Mouse (Mus musculus) kidney, adult 2 months (tissue): ENCODE measurements around the gene Stip1. TPM values are rescaled to one million over a fixed set of nuclear protein-coding genes. Genes with fewer than 3 reads are reported as not detected.
"Not testable (repeated sequence)": the region's sequence is repeated elsewhere in the genome, so short reads cannot be mapped to it uniquely, and the experiment has no call there.

Experiments used
- DNase-seq: peaks from one replicate; pipeline ENCODE4 v3.0.0; 2021
- H3K27ac ChIP-seq: fragments of 200-500 bp; 2 replicates; pipeline ENCODE4 v1.5.1; 2012; ENCODE audit warnings: low read depth, low read length, control low read depth, inconsistent platforms; ENCODE audit not compliant: insufficient read depth
- H3K27me3 ChIP-seq: fragments of 200-500 bp; replicated peaks from 2 replicates; pipeline ENCODE4 v1.6.1; 2012; ENCODE audit warnings: mild to moderate bottlenecking, moderate library complexity, low read length, inconsistent platforms; ENCODE audit not compliant: control insufficient read depth, insufficient read depth
- H3K36me3 ChIP-seq: fragments of 200-500 bp; 2 replicates; pipeline ENCODE4 v1.6.1; 2012; ENCODE audit warnings: mild to moderate bottlenecking, moderate library complexity, low read length, inconsistent platforms; ENCODE audit not compliant: control insufficient read depth, insufficient read depth
- H3K4me1 ChIP-seq: fragments of 200-500 bp; 2 replicates; pipeline ENCODE4 v1.6.1; 2011; ENCODE audit warnings: low read length; ENCODE audit not compliant: control insufficient read depth, insufficient read depth
- H3K4me3 ChIP-seq: fragments of 200-500 bp; 2 replicates; pipeline ENCODE4 v1.5.1; 2011; ENCODE audit warnings: mild to moderate bottlenecking, low read depth, low read length, control low read depth; ENCODE audit not compliant: insufficient read depth
- CTCF ChIP-seq: fragments of 200-500 bp; conservative IDR thresholded peaks from 2 replicates; pipeline ENCODE4 v1.5.1; 2011; ENCODE audit warnings: low read depth, mild to moderate bottlenecking, control low read depth, low read length, moderate library complexity, mixed read lengths; ENCODE audit not compliant: insufficient read depth, insufficient read length
- POLR2A ChIP-seq: fragments of 200-500 bp; IDR thresholded peaks from one replicate; pipeline ENCODE4 v1.6.1; 2011; ENCODE audit warnings: low read depth, low read length, control low read depth
- WGBS: fragments of 180-500 bp; shearing (Covaris S2); methylation state at CpG from one replicate; pipeline ENCODE4 v1.1.7; 2018; 5-methylcytosine and 5-hydroxymethylcytosine counted together
- polyA plus RNA-seq: library from polyadenylated mRNA; depleted of rRNA; stranded (reverse); fragments of >200 nt; gene quantifications from 2 replicates; pipeline ENCODE4 v1.2.3, GENCODE M21; 2012

The Stip1 gene
- polyA plus RNA-seq, 1 experiment = 51.4 TPM

GRCm38 (mm10) chr19:7078271-7078670, 38.5 kb upstream of the Stip1 start:
- H3K36me3 ChIP-seq = no peaks in the 10 kb centered on the region
- DNase-seq = no peak
- no peaks in the 10 kb centered on the region for H3K27me3 ChIP-seq
- no peaks in the 10 kb centered on the region for H3K4me1 ChIP-seq
- no peak overlapping the region for H3K27ac ChIP-seq
- 88% methylated on average over 7 of the region's 7 CpGs for WGBS
- no peak overlapping the region for H3K4me3 ChIP-seq
- no peak for TF ChIP-seq CTCF
- no peak for TF ChIP-seq POLR2A

- Histone ChIP-seq H3K36me3 (no peaks in the 10 kb centered on the region), H3K4me1 (no peaks in the 10 kb centered on the region), H3K27ac (peak overlapping the region; percentile 18; the same call in 1 of the 2 replicates), H3K27me3 (no peaks in the 10 kb centered on the region), H3K4me3 (no peak overlapping the region)
- peak; percentile 46 for DNase-seq
- TF ChIP-seq CTCF (no peak), POLR2A (no peak)
- 60% methylated on average over 9 of the region's 9 CpGs for WGBS
These were observed 37.9 kb upstream of the Stip1 start for GRCm38 (mm10) chr19:7077666-7078065.

DNA sequence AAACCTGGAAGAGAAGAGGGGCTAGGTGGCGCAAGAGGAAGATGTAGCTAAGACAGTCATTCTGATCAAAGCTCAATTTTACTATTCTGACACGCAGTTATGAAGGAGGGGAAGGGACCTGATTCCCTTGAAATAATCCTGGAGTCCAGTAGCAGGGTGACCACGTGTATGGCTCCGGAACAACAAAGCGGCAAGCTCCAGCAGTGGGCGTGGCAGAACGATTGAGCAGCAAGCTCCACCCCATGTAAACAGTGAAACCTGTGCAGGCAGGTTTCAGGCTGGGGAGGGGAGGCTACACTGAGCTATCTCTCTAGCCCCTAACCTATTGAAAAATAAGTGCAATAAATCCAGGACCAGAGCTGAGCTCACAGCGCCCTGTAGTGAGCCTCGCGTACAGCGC, 35.6 kb upstream of the Stip1 start:
- not testable (repeated sequence) for DNase-seq, H3K36me3 ChIP-seq, H3K4me1 ChIP-seq

DNA sequence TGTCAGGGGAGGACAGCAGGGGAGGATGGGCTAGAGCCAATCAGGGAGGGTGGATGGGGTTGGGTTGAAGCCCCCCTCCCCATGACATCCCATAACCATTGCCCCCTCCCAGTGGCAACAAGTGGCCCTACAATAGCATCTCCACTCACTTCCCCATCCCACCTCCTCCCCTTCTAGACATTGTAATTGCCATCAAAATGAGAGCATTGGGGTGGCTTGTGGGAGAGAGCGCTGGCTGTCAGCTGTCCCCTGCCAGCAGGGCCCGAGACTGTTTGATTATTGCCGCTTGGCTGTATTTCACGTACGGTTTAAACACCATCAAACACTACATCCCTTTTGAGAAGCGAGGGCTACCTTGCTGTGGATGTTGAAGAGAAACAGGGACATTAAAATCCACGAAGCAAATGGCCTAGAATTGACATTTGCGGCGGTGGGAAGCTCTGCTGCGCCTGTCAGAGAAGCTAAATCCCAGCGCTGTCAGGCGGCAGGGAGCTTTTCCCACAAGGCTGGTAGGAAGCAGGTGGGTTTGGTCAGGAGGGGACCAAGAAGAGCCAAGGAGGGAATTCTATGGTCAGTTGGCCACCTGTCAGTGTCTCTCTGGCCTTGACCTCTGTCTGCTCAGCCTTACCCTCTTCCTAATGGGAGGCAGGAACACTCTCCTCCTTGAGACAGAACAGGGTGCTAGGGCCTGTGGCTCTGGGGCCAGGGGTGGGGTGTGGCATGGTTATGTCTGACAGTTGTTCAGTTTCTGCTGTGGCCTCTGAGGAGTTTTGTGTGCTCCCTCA, 34.4 kb upstream of the Stip1 start:
- WGBS = 89% methylated on average over 12 of the region's 12 CpGs
- no peaks in the 10 kb centered on the region for H3K27me3 ChIP-seq
- DNase-seq = no peak

More for the DNA sequence above, 35.6 kb upstream of the Stip1 start:
- 84% methylated on average over 11 of the region's 11 CpGs for WGBS
- not testable (repeated sequence) for H3K27ac ChIP-seq, H3K27me3 ChIP-seq, H3K4me3 ChIP-seq

GRCm38 (mm10) chr19:7072221-7072620, 32.5 kb upstream of the Stip1 start:
- no peaks in the 10 kb centered on the region; the same call in 1 of the 2 replicates for H3K4me1 ChIP-seq
- peak overlapping the region; percentile 72 for H3K27ac ChIP-seq
- WGBS = 50% methylated on average over 6 of the region's 6 CpGs
- peak; percentile 77 for DNase-seq
- TF ChIP-seq POLR2A (no peak), CTCF (no peak)
- H3K27me3 ChIP-seq = no peaks in the 10 kb centered on the region
- no peaks in the 10 kb centered on the region for H3K36me3 ChIP-seq
- H3K4me3 ChIP-seq = no peak overlapping the region

More for the DNA sequence above, 34.4 kb upstream of the Stip1 start:
- TF ChIP-seq CTCF (no peak), POLR2A (no peak)
- H3K36me3 ChIP-seq = no peaks in the 10 kb centered on the region
- no peaks in the 10 kb centered on the region; the same call in 1 of the 2 replicates for H3K4me1 ChIP-seq
- no peak overlapping the region for H3K27ac ChIP-seq
- H3K4me3 ChIP-seq = no peak overlapping the region

- no peak overlapping the region for H3K4me3 ChIP-seq
- TF ChIP-seq POLR2A = no peak
- no peak for TF ChIP-seq CTCF
- 71% methylated on average over 4 of the region's 4 CpGs for WGBS
- no peak overlapping the region for H3K27ac ChIP-seq
- no peak for DNase-seq
- H3K27me3 ChIP-seq = no peaks in the 10 kb centered on the region
- H3K4me1 ChIP-seq = peaks cover 3% of the 10 kb centered on the region; the same call in 1 of the 2 replicates
- H3K36me3 ChIP-seq = no peaks in the 10 kb centered on the region
These were observed 31.0 kb upstream of the Stip1 start for GRCm38 (mm10) chr19:7070775-7071174.

GRCm38 (mm10) chr19:7069781-7070763, 30.3 kb upstream of the Stip1 start:
- no peak overlapping the region for H3K27ac ChIP-seq
- H3K36me3 ChIP-seq = no peaks in the 10 kb centered on the region
- no peak for TF ChIP-seq CTCF
- no peak for TF ChIP-seq POLR2A
- no peaks in the 10 kb centered on the region for H3K27me3 ChIP-seq
- H3K4me3 ChIP-seq = no peak overlapping the region
- 57% methylated on average over 30 of the region's 35 CpGs for WGBS
- no peak for DNase-seq
- H3K4me1 ChIP-seq = peaks cover 3% of the 10 kb centered on the region; the same call in 1 of the 2 replicates
